Mouse (Mus musculus) megakaryocyte, embryonic 14.5 days (primary cell): Measurements from ENCODE around the gene Chsy1.

Experiments used
- FLI1 ChIP-seq: IDR thresholded peaks from 2 replicates; pipeline ENCODE4 v1.6.1; 2012; ENCODE audit warnings: low read length, inconsistent platforms, mixed read lengths
- GATA1 ChIP-seq: IDR thresholded peaks from 3 replicates; pipeline ENCODE4 v1.6.1; 2012; ENCODE audit warnings: mixed read lengths, low read length, inconsistent platforms, borderline replicate concordance

- TF ChIP-seq FLI1 (no peak), GATA1 (no peak)
Observed at GRCm38 (mm10) chr7:66147156-66147555, 37.8 kb downstream of the Chsy1 start.
